Mouse (Mus musculus) layer of hippocampus, adult 8-10 months (tissue): Measurements from ENCODE around the gene Pla2g2e. TPM values are rescaled to one million over a fixed set of nuclear protein-coding genes. Genes with fewer than 3 reads are reported as not detected.
"Not testable (repeated sequence)": the region's sequence is repeated elsewhere in the genome, so short reads cannot be mapped to it uniquely, and the experiment has no call there.

Source experiments
- DNase-seq, 2 experiments: peaks; one replicate each; pipeline ENCODE4 v3.0.0; 2022; ENCODE audit warnings: low spot score in 2 of 2
- total RNA-seq, 4 experiments: library from RNA; stranded (reverse); gene quantifications; 2 replicates each; pipeline ENCODE4 v1.2.4; 2022

Gene Pla2g2e
- total RNA-seq, 4 experiments from 2014 or later, result not detected

- no peak for DNase-seq
Observed at GRCm38 (mm10) chr4:138880811-138881584, 3.3 kb downstream of the Pla2g2e start.

- no peak for DNase-seq
Observed at GRCm38 (mm10) chr4:138882179-138882578, 4.4 kb downstream of the Pla2g2e start.

- peak; percentile 71 to 91 for DNase-seq
Observed at GRCm38 (mm10) chr4:138884261-138884660, 6.5 kb downstream of the Pla2g2e start.

GRCm38 (mm10) chr4:138889165-138889564 is 11.4 kb downstream of the Pla2g2e start:
- no peak for DNase-seq

- DNase-seq, result no peak
Observed at GRCm38 (mm10) chr4:138889635-138890034, 11.9 kb downstream of the Pla2g2e start.

GRCm38 (mm10) chr4:138892655-138893054 is 14.9 kb downstream of the Pla2g2e start:
- no peak for DNase-seq

- DNase-seq, result not testable (repeated sequence)
Observed at GRCm38 (mm10) chr4:138893789-138894188, 16.0 kb downstream of the Pla2g2e start.

GRCm38 (mm10) chr4:138899361-138899760 is 21.6 kb downstream of the Pla2g2e start:
- no peak for DNase-seq

GRCm38 (mm10) chr4:138905624-138906337 is 28.0 kb downstream of the Pla2g2e start:
- DNase-seq, result no peak

GRCm38 (mm10) chr4:138913141-138913787 is 35.5 kb downstream of the Pla2g2e start:
- no peak for DNase-seq

GRCm38 (mm10) chr4:138913797-138914196 is 36.1 kb downstream of the Pla2g2e start, which contains the start of gene Otud3:
Otud3 (minus strand) TSS chr4:138913945.
- DNase-seq, result peak; percentile 91 to 94

- DNase-seq, result no peak
Observed at GRCm38 (mm10) chr4:138917282-138917681, 39.5 kb downstream of the Pla2g2e start.

- DNase-seq, result no peak
Observed at GRCm38 (mm10) chr4:138921254-138922130, 43.8 kb downstream of the Pla2g2e start.

- DNase-seq, result peak; percentile 92 to 99
Observed at GRCm38 (mm10) chr4:138922131-138922459, 44.4 kb downstream of the Pla2g2e start.

- DNase-seq, result no peak
Observed at GRCm38 (mm10) chr4:138925561-138925960, 47.8 kb downstream of the Pla2g2e start.

Other genes starting within 250 kb of the Pla2g2e start
- gene Vwa5b1, start 242.1 kb upstream of the Pla2g2e start, total RNA-seq, result 1 to 10 TPM; 2.8 to 5.0 (median 3.6) TPM
- under 1 TPM in 3 of 4 experiments, not detected in 1; 0.26 to 0.54 (median 0.32) TPM for gene Pla2g2c, start 153.2 kb upstream of the Pla2g2e start, total RNA-seq
- gene Ubxn10, start 140.8 kb upstream of the Pla2g2e start, total RNA-seq, result 1 to 10 TPM; 1.1 to 1.9 (median 1.5) TPM
- gene Pla2g2f, start 120.3 kb upstream of the Pla2g2e start, total RNA-seq, result 1 to 10 TPM in 2 of 4 experiments, under 1 TPM in 2; 0.87 to 2.1 (median 1.1) TPM
- gene Pla2g2d, start 102.2 kb upstream of the Pla2g2e start, total RNA-seq, result under 1 TPM; 0.23 to 0.62 (median 0.43) TPM
- gene Pla2g5, start 14.5 kb upstream of the Pla2g2e start, total RNA-seq, result 1 to 10 TPM in 2 of 4 experiments, under 1 TPM in 2; 0.94 to 3.0 (median 1.6) TPM
- gene Gm13030, start 4.0 kb upstream of the Pla2g2e start, total RNA-seq, result not detected
- 10 to 100 TPM; 10.2 to 13.0 (median 12.3) TPM for gene Otud3, start 36.0 kb downstream of the Pla2g2e start, total RNA-seq
- not detected for gene Rnf186, start 89.2 kb downstream of the Pla2g2e start, total RNA-seq
- gene Tmco4, start 94.9 kb downstream of the Pla2g2e start, total RNA-seq, result 1 to 10 TPM; 2.3 to 5.4 (median 4.1) TPM
- gene Htr6, start 197.6 kb downstream of the Pla2g2e start, total RNA-seq, result 1 to 10 TPM; 7.0 to 8.3 (median 8.0) TPM
- 10 to 100 TPM; 72.3 to 84.6 (median 79.2) TPM for gene Nbl1, start 215.1 kb downstream of the Pla2g2e start, total RNA-seq